Mouse (Mus musculus): Measurements from ENCODE around the gene Tbx20.

DNA sequence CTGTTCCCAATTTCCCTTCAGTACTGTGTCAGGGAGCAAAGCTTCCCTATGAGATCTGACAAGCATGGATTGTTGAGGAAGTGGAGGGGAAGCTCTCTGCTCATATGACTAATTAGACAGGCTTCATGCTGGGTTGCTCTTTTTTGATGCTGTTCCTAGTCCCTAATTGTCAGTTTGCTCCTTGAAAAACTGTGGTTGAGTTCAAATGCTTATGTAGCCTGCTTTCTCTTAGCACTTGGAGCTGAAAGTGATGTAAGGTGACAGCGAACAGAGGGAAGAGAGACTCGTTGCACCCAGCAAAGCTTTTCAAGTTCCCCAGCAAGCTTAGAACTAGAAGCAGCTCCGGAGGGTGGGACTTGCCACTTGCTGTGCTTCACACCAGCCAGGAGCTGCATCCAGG lies 15.3 kb upstream of the Tbx20 start:
- TF ChIP-seq POLR2A (IDR thresholded peaks at IDR 0.05; ENCODE audit: borderline replicate concordance, low read depth, low read length) (no peak), CTCF (IDR thresholded peaks at IDR 0.05; ENCODE audit: low read depth, low read length) (no peak)

Measured in bone marrow macrophage, adult 2 months (primary cell).